Mouse (Mus musculus) C2C12 (cell line): ENCODE measurements around the gene Usp43. TPM values are rescaled to one million over a fixed set of nuclear protein-coding genes. Genes with fewer than 3 reads are reported as not detected.

Experiments used
- H3K27me3 ChIP-seq: one replicate; pipeline ENCODE4 v1.6.1; 2011; ENCODE audit not compliant: control insufficient read depth, insufficient read depth, insufficient read length
- H3K36me3 ChIP-seq: one replicate; pipeline ENCODE4 v1.6.1; 2011; ENCODE audit not compliant: control insufficient read depth, insufficient read depth
- H3K4me3 ChIP-seq: one replicate; pipeline ENCODE4 v1.5.1; 2011; ENCODE audit warnings: mild to moderate bottlenecking, control low read depth; ENCODE audit not compliant: poor library complexity, insufficient read depth, severe bottlenecking
- H3K79me2 ChIP-seq: one replicate; pipeline ENCODE4 v1.6.1; 2011; ENCODE audit not compliant: control insufficient read depth, insufficient read depth
- H3K79me3 ChIP-seq: one replicate; pipeline ENCODE4 v1.6.1; 2011; ENCODE audit warnings: low read depth, control low read depth
- H3ac ChIP-seq: one replicate; pipeline ENCODE3; 2011; ENCODE audit warnings: low read depth; ENCODE audit not compliant: control insufficient read depth, insufficient read length
- CEBPB ChIP-seq: IDR thresholded peaks from one replicate; pipeline ENCODE4 v1.6.1; 2011; ENCODE audit warnings: low read depth, mild to moderate bottlenecking, control low read depth, moderate library complexity
- CTCF ChIP-seq: IDR thresholded peaks from one replicate; pipeline ENCODE4 v1.5.1; 2011; ENCODE audit not compliant: control insufficient read depth, insufficient read depth, insufficient read length
- FOSL1 ChIP-seq: IDR thresholded peaks from one replicate; pipeline ENCODE4 v1.8.0; 2011; ENCODE audit warnings: mild to moderate bottlenecking, low read length; ENCODE audit not compliant: poor library complexity, insufficient read depth, severe bottlenecking
- MAX ChIP-seq: IDR thresholded peaks from one replicate; pipeline ENCODE4 v1.6.1; 2011; ENCODE audit warnings: mild to moderate bottlenecking, control low read depth
- MYOD1 ChIP-seq: IDR thresholded peaks from one replicate; pipeline ENCODE4 v1.6.1; 2011; ENCODE audit warnings: low read depth; ENCODE audit not compliant: control insufficient read depth, insufficient read length
- MYOG ChIP-seq: IDR thresholded peaks from one replicate; pipeline ENCODE4 v1.6.1; 2011; ENCODE audit not compliant: control insufficient read depth, insufficient read length; ENCODE audit errors: extremely low read depth
- USF1 ChIP-seq: IDR thresholded peaks from one replicate; pipeline ENCODE4 v1.6.1; 2011; ENCODE audit warnings: low read depth, mild to moderate bottlenecking, control low read depth, moderate library complexity
- polyA plus RNA-seq: library from polyadenylated mRNA; unstranded; fragments of >200 nt; fragmentation: generic; extraction: Trizol; gene quantifications from one replicate; pipeline ENCODE4 v1.2.1, GENCODE M21; 2012; ENCODE audit warnings: missing spikeins

The Usp43 gene
- polyA plus RNA-seq, 1 experiment: 3.4 TPM

DNA sequence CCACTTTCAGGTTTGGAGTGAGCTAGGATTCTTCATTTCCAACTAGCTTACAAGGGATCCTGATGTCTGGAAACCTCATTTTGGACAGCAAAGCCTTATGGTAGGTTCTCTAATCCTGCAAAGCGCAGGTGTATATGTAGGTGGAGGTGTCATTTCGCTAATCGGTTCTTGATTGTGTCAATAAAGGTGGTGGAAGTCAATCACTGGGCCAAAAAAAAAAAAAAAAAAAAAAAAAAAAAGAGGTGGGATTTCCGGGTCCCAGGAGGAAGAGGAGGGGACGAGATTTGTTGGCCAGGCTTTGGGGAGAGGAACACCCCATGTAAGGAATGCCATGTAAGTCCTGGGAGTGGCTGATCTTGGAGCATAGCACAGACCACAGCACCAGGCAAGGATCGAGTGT is 32.5 kb upstream of the Usp43 start:
- no peaks in the 10 kb centered on the region for H3K79me3 ChIP-seq
- no peak overlapping the region for H3ac ChIP-seq
- no peaks in the 10 kb centered on the region for H3K79me2 ChIP-seq
- H3K4me3 ChIP-seq: no peak overlapping the region
- TF ChIP-seq CEBPB (no peak), FOSL1 (no peak), USF1 (no peak), MYOD1 (no peak), MAX (no peak), MYOG (no peak), CTCF (no peak)
- no peaks in the 10 kb centered on the region for H3K27me3 ChIP-seq
- H3K36me3 ChIP-seq: no peaks in the 10 kb centered on the region

DNA sequence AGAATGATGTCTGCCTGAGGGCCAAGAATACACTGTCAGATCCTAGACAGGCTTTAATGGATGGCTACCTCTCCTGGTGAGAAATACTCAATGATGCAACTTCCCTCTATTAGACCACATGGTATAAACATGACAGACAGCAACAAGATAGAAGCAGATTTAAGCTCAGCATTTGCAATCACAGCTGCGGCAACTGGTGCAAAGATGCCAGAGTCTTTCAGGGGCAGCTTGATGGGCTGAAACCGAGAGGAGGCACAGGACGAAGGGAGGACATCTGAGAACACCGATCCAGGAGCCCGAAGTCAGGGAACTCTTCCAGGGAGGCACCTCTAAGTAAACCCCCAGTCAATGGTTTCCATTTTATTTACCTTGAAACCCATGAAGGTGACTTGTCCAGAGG is 31.7 kb upstream of the Usp43 start:
- no peaks in the 10 kb centered on the region for H3K79me3 ChIP-seq
- H3ac ChIP-seq: no peak overlapping the region
- no peaks in the 10 kb centered on the region for H3K79me2 ChIP-seq
- no peak overlapping the region for H3K4me3 ChIP-seq
- TF ChIP-seq USF1 (no peak), FOSL1 (no peak), CTCF (no peak), MYOD1 (no peak), MAX (no peak), CEBPB (no peak), MYOG (no peak)
- H3K36me3 ChIP-seq: no peaks in the 10 kb centered on the region
- no peaks in the 10 kb centered on the region for H3K27me3 ChIP-seq

GRCm38 (mm10) chr11:67949475-67949874 is 27.5 kb upstream of the Usp43 start:
- Histone ChIP-seq H3K27me3 (no peaks in the 10 kb centered on the region), H3ac (no peak overlapping the region), H3K36me3 (no peaks in the 10 kb centered on the region), H3K79me2 (no peaks in the 10 kb centered on the region), H3K4me3 (no peak overlapping the region), H3K79me3 (no peaks in the 10 kb centered on the region)
- TF ChIP-seq MAX (no peak), MYOD1 (no peak), USF1 (no peak), CEBPB (no peak), FOSL1 (no peak), MYOG (no peak), CTCF (no peak)

DNA sequence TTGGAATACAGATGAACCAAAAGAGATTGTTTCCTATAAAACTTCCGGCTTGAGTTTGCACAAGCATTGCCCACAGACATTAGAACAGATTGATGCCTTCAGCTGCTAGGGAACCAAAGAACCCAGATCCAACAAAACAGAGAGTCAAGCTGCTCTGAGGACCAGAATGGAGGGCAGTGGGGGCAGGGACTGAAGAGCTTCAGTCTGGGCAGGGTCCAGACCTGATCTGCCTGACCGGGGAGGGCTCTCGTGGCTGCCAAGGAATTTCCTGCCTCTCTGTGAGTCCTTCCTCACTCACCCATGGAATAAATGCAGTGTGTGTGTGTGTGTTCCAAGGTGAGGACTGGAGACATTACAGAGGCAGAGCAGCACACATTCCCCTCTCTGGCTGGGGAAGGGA is 26.3 kb upstream of the Usp43 start:
- no peak overlapping the region for H3ac ChIP-seq
- no peak overlapping the region for H3K4me3 ChIP-seq
- TF ChIP-seq FOSL1 (no peak), MAX (no peak), CEBPB (no peak), CTCF (no peak), MYOD1 (no peak), MYOG (no peak), USF1 (no peak)
- H3K79me2 ChIP-seq: no peaks in the 10 kb centered on the region
- no peaks in the 10 kb centered on the region for H3K36me3 ChIP-seq
- no peaks in the 10 kb centered on the region for H3K27me3 ChIP-seq
- H3K79me3 ChIP-seq: no peaks in the 10 kb centered on the region

- Histone ChIP-seq H3K79me3 (no peaks in the 10 kb centered on the region), H3ac (no peak overlapping the region), H3K79me2 (no peaks in the 10 kb centered on the region), H3K36me3 (no peaks in the 10 kb centered on the region), H3K4me3 (no peak overlapping the region), H3K27me3 (no peaks in the 10 kb centered on the region)
- no peak for TF ChIP-seq FOSL1
- TF ChIP-seq MYOG: no peak
- TF ChIP-seq CTCF: no peak
- TF ChIP-seq CEBPB: no peak
- TF ChIP-seq USF1: no peak
- no peak for TF ChIP-seq MAX
- no peak for TF ChIP-seq MYOD1
These were observed 10.2 kb upstream of the Usp43 start for GRCm38 (mm10) chr11:67932156-67932555.
